Mouse (Mus musculus) right cerebral cortex, adult 2 months (tissue): ENCODE data around the gene Stim2.
A peak's percentile ranks its signal among the peaks of the same experiment; 100 is the strongest.

Experiments used
- DNase-seq, 2 experiments: peaks; one replicate each; pipeline ENCODE4 v3.0.0; 2021 to 2022; ENCODE audit warnings: low spot score in 2 of 2

The Stim2 gene

GRCm38 (mm10) chr5:54116538-54116937, 118.2 kb downstream of the Stim2 start:
- DNase-seq: no peak

GRCm38 (mm10) chr5:54118410-54119212, 120.3 kb downstream of the Stim2 start:
- no peak for DNase-seq

- DNase-seq: no peak
Observed at GRCm38 (mm10) chr5:54148091-54148795, 149.9 kb downstream of the Stim2 start.

DNA sequence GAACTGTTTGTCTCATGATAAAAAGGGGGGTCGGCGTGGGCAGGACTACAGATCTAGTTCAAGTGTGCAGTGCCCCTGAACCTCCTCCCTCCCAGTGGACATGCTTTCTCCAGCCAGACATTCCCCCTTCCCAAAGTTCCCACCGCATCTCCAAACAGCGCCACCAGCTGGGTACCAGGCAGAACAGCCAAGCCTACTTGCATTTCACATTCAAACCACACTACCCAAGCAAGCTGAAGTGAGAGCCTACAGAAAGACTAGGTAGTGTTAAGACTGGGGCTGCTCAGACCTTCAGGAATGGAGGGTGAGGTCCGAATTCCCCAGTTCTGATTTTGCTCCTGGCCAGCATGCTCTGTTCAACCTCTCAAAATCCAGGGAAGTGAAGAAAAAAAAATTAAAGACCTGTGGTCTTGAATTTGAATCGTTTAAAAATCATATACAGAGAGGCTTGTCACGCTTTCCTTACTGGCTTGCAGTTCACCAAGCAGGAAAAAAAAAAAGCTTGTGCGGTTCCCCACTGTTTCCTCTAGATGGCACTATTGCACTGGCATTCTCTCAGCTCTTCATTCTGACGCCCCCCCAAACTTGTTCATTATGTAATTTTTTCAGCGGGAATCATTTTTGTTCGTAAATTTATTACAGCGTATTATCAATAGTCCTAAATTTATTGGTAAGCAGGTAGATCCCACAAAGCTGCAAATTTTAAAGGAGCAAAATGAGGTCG, 156.4 kb downstream of the Stim2 start:
- peak; percentile 54 to 63 for DNase-seq

GRCm38 (mm10) chr5:54155227-54155776, 157.0 kb downstream of the Stim2 start:
- peak; percentile 17 to 29 for DNase-seq

DNA sequence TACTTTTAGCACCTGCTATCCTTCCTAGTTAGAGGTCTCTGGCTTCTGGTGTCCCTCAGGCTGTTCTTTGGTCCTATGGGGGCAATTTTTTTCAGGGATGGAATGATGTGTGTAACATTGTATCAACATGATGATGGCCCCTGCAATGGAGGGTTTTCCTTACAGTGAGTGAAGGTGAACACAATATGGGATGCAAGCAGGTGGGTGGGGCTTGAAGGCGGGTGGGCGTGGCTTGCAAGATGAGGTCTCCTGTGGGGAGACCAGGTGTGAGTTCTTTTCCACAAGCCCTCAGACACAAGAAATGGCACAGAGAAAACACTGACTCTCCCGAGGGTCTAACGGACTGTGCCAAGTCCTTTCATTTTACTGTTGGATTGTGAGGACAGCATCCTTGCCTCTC, 157.6 kb downstream of the Stim2 start:
- DNase-seq: no peak

- DNase-seq: no peak
Observed at GRCm38 (mm10) chr5:54156944-54157527, 158.7 kb downstream of the Stim2 start.

- DNase-seq: no peak
Observed at GRCm38 (mm10) chr5:54158230-54158629, 159.9 kb downstream of the Stim2 start.

- DNase-seq: no peak
Observed at GRCm38 (mm10) chr5:54159156-54159793, 161.0 kb downstream of the Stim2 start.

DNA sequence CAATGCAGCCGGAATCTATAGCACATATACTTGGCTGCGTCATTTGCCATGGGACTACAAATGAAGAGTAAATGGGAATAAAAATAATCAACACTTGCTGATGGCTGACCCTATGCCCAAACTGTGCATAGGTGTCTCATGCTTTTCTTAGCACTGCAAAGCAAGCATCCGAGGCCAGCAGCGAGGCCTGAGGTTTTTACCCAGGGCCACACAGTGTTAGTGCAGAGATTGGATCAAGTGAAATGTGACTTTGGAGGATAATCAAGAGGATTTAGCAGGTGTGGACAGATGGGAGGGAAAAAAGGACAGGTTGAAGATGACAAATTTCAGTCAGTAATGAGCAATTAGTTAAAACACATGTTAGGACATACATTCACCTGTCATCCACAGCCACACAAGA, 162.3 kb downstream of the Stim2 start:
- no peak for DNase-seq

GRCm38 (mm10) chr5:54163890-54164289, 165.6 kb downstream of the Stim2 start:
- DNase-seq: no peak
